Mouse (Mus musculus) liver, adult 2 months (tissue): ENCODE measurements around the gene Cacna1a. TPM values are rescaled to one million over a fixed set of nuclear protein-coding genes. Genes with fewer than 3 reads are reported as not detected.
A peak's percentile ranks its signal among the peaks of the same experiment; 100 is the strongest.

Experiments used
- DNase-seq: peaks from one replicate; pipeline ENCODE4 v3.0.0-alpha.2; 2011; ENCODE audit warnings: low read depth, low spot score; ENCODE audit errors: extremely low read depth
- H3K27ac ChIP-seq: fragments of 200-500 bp; replicated peaks from 2 replicates; pipeline ENCODE4 v1.5.1; 2012; ENCODE audit warnings: low read depth, mild to moderate bottlenecking, control low read depth, inconsistent platforms, low read length; ENCODE audit not compliant: insufficient read depth
- H3K27me3 ChIP-seq: fragments of 200-500 bp; 2 replicates; pipeline ENCODE4 v1.6.1; 2012; ENCODE audit warnings: mild to moderate bottlenecking, moderate library complexity, low read length, inconsistent platforms; ENCODE audit not compliant: control insufficient read depth, insufficient read depth
- H3K36me3 ChIP-seq: fragments of 200-500 bp; 2 replicates; pipeline ENCODE4 v1.6.1; 2012; ENCODE audit warnings: low read length, inconsistent platforms; ENCODE audit not compliant: control insufficient read depth, insufficient read depth
- H3K4me1 ChIP-seq: fragments of 200-500 bp; 2 replicates; pipeline ENCODE4 v1.6.1; 2011; ENCODE audit warnings: low read length; ENCODE audit not compliant: control insufficient read depth, insufficient read depth
- H3K4me3 ChIP-seq: fragments of 200-500 bp; 2 replicates; pipeline ENCODE4 v1.5.1; 2011; ENCODE audit warnings: low read depth, mild to moderate bottlenecking, control low read depth, low read length, moderate library complexity; ENCODE audit not compliant: insufficient read depth
- H3K79me2 ChIP-seq: fragments of 200-500 bp; 2 replicates; pipeline ENCODE4 v1.6.1; 2012; ENCODE audit warnings: inconsistent platforms, mild to moderate bottlenecking, low read length, moderate library complexity; ENCODE audit not compliant: control insufficient read depth, insufficient read depth
- H3K9ac ChIP-seq: fragments of 200-500 bp; 2 replicates; pipeline ENCODE4 v1.6.1; 2012; ENCODE audit warnings: low read depth, mild to moderate bottlenecking, control low read depth, inconsistent platforms, low read length
- CTCF ChIP-seq: fragments of 200-500 bp; IDR thresholded peaks from 2 replicates; pipeline ENCODE4 v1.5.1; 2011; ENCODE audit warnings: low read depth, low read length, control low read depth
- POLR2A ChIP-seq: fragments of 200-500 bp; IDR thresholded peaks from 2 replicates; pipeline ENCODE4 v1.6.1; 2011; ENCODE audit warnings: low read length, control low read depth; ENCODE audit not compliant: insufficient read depth; ENCODE audit errors: extremely low read depth
- WGBS: fragments of 180-500 bp; shearing (Covaris S2); methylation state at CpG from one replicate; pipeline ENCODE4 v1.1.7; 2018; 5-methylcytosine and 5-hydroxymethylcytosine counted together
- polyA plus RNA-seq: library from polyadenylated mRNA; depleted of rRNA; stranded (reverse); fragments of >200 nt; gene quantifications from 2 replicates; pipeline ENCODE4 v1.2.3, GENCODE M21; 2012
- total RNA-seq: library from RNA; depleted of rRNA; stranded (reverse); fragments of >200 nt; gene quantifications from 2 replicates; pipeline ENCODE4 v1.2.3, GENCODE M21; 2014

Cacna1a gene
- total and polyA plus RNA-seq, 2 experiments, result 0.28 to 3.2 TPM

- no peaks in the 10 kb centered on the region for H3K27me3 ChIP-seq
- no peaks in the 10 kb centered on the region for H3K36me3 ChIP-seq
- H3K9ac ChIP-seq, result no peak overlapping the region
- no peaks in the 10 kb centered on the region for H3K79me2 ChIP-seq
- WGBS, result 16% methylated on average over 14 of the region's 14 CpGs
- no peak for DNase-seq
- peaks cover 19% of the 10 kb centered on the region for H3K4me1 ChIP-seq
- TF ChIP-seq CTCF (peak; percentile 23; the same call in 1 of the 2 replicates), POLR2A (no peak)
- H3K27ac ChIP-seq, result no peak overlapping the region
- no peak overlapping the region for H3K4me3 ChIP-seq
Observed at GRCm38 (mm10) chr8:84647461-84647901, 259.2 kb downstream of the Cacna1a start.

GRCm38 (mm10) chr8:84650213-84650612, 262.0 kb downstream of the Cacna1a start:
- no peak overlapping the region for H3K4me3 ChIP-seq
- no peaks in the 10 kb centered on the region for H3K27me3 ChIP-seq
- TF ChIP-seq CTCF (no peak), POLR2A (0 out of 2 replicates have a peak, but pooled peaks have one; percentile 9)
- H3K27ac ChIP-seq, result peak overlapping the region; percentile 71
- peak; percentile 78 for DNase-seq
- peaks cover 10% of the 10 kb centered on the region for H3K4me1 ChIP-seq
- no peak overlapping the region for H3K9ac ChIP-seq
- WGBS, result 23% methylated on average over 3 of the region's 3 CpGs
- H3K36me3 ChIP-seq, result no peaks in the 10 kb centered on the region
- no peaks in the 10 kb centered on the region for H3K79me2 ChIP-seq

GRCm38 (mm10) chr8:84653092-84653631, 264.9 kb downstream of the Cacna1a start:
- Histone ChIP-seq H3K79me2 (no peaks in the 10 kb centered on the region), H3K4me1 (peaks cover 13% of the 10 kb centered on the region), H3K4me3 (no peak overlapping the region), H3K36me3 (no peaks in the 10 kb centered on the region), H3K27me3 (no peaks in the 10 kb centered on the region), H3K9ac (no peak overlapping the region), H3K27ac (no peak overlapping the region)
- DNase-seq, result no peak
- no peak for TF ChIP-seq POLR2A
- no peak for TF ChIP-seq CTCF
- 86% methylated on average over 9 of the region's 9 CpGs for WGBS

- DNase-seq, result no peak
- Histone ChIP-seq H3K9ac (no peak overlapping the region), H3K36me3 (no peaks in the 10 kb centered on the region), H3K79me2 (no peaks in the 10 kb centered on the region), H3K27me3 (no peaks in the 10 kb centered on the region), H3K27ac (no peak overlapping the region), H3K4me3 (no peak overlapping the region), H3K4me1 (peaks cover 13% of the 10 kb centered on the region)
- TF ChIP-seq CTCF (no peak), POLR2A (no peak)
- 57% methylated on average over 4 of the region's 4 CpGs for WGBS
Observed at GRCm38 (mm10) chr8:84654597-84654996, 266.4 kb downstream of the Cacna1a start.

GRCm38 (mm10) chr8:84655336-84656190, 267.3 kb downstream of the Cacna1a start:
- H3K9ac ChIP-seq, result peak overlapping the region; percentile 62; the same call in 1 of the 2 replicates
- H3K27ac ChIP-seq, result peak overlapping the region; percentile 59; the same call in 1 of the 2 replicates
- WGBS, result 59% methylated on average over 15 of the region's 15 CpGs
- no peaks in the 10 kb centered on the region for H3K79me2 ChIP-seq
- H3K4me3 ChIP-seq, result peak overlapping the region; percentile 57
- H3K36me3 ChIP-seq, result no peaks in the 10 kb centered on the region
- TF ChIP-seq POLR2A (no peak), CTCF (no peak)
- no peaks in the 10 kb centered on the region for H3K27me3 ChIP-seq
- no peak for DNase-seq
- peaks cover 12% of the 10 kb centered on the region for H3K4me1 ChIP-seq
